14 mouse cellular contexts compared by ENCODE assay signal in the genomic region with DNA sequence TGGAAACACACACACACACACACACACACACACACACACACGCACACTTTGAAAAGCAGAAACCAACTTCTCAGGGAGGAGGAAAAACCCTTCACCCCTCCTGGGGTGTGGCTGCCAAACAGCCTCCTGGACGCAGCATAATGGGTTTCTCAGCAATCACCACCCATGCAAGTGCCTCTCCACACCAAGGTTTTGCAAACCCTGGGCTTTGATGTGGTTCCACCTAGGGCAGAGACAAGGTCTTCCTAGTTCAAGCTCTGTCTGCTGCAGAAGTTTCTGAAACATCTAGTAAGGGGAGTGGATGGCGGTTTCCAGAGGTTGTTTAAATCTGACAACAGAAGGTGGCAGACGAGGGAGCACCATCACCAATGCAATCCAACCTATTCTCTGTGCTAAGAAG. TPM values are rescaled to one million over a fixed set of nuclear protein-coding genes. Genes with fewer than 3 reads are reported as not detected.
A peak's percentile ranks its signal among the peaks of the same experiment; 100 is the strongest.
DNase-seq lines count a peak whose midpoint lies in the region; ATAC-seq lines count a peak whose summit lies in the region.
"Had no signal": no experiment of that assay in that cellular context is flagged by ENCODE, and none has a peak within 500 bp of the region (broad histone marks: within the 10 kb centered on the region; RNA-seq: fewer than 3 reads in every experiment).

No protein-coding gene starts in this region.

- H3K9me3 ChIP-seq in heart, embryonic 15.5 days (replicated peaks) = no peaks in the 10 kb centered on the region
- H3K9me3 ChIP-seq in forebrain, embryonic 10.5 days = no peaks in the 10 kb centered on the region
- H3K9me3 ChIP-seq: intestine, embryonic 15.5 days; limb, embryonic 13.5 days had no signal

- peaks cover 71% of the 10 kb centered on the region for H3K4me1 ChIP-seq in heart, embryonic 15.5 days (replicated peaks)
- peaks cover 27% of the 10 kb centered on the region for H3K4me1 ChIP-seq in forebrain, embryonic 10.5 days
- H3K4me1 ChIP-seq: megakaryocyte, embryonic 14.5 days had no signal

- no peak for ATAC-seq in heart, embryonic 15.5 days (replicated peaks; ENCODE audit: insufficient number of reproducible peaks, insufficient read depth, low FRiP score, low read depth)
- no peak for ATAC-seq in cerebellum, adult (ENCODE audit: insufficient number of reproducible peaks, low FRiP score, low TSS enrichment)

- no peak overlapping the region for H3K4me3 ChIP-seq in heart, embryonic 15.5 days
- H3K4me3 ChIP-seq in forebrain, embryonic 10.5 days = no peak overlapping the region
- H3K4me3 ChIP-seq: intestine, embryonic 15.5 days; limb, embryonic 13.5 days; megakaryocyte, embryonic 14.5 days had no signal

- no peak overlapping the region for H3K9ac ChIP-seq in heart, embryonic 15.5 days
- H3K9ac ChIP-seq: intestine, embryonic 15.5 days; limb, embryonic 13.5 days had no signal

- WGBS in heart, embryonic 15.5 days = 54% methylated on average over 4 of the region's 4 CpGs
- 79% methylated on average over 4 of the region's 4 CpGs for WGBS in forebrain, embryonic 10.5 days

- H3K4me2 ChIP-seq in heart, embryonic 15.5 days = no peak overlapping the region
- H3K4me2 ChIP-seq: intestine, embryonic 15.5 days; limb, embryonic 13.5 days had no signal

- H3K27me3 ChIP-seq in heart, embryonic 15.5 days = no peaks in the 10 kb centered on the region
- H3K27me3 ChIP-seq in forebrain, embryonic 10.5 days (ENCODE audit: poor library complexity, severe bottlenecking) = no peaks in the 10 kb centered on the region
- H3K27me3 ChIP-seq: intestine, embryonic 15.5 days; limb, embryonic 13.5 days; megakaryocyte, embryonic 14.5 days had no signal

- H3K36me3 ChIP-seq in heart, embryonic 15.5 days = 0 out of 2 replicates have a peak, but pooled peaks cover 4% of the 10 kb centered on the region
- no peaks in the 10 kb centered on the region for H3K36me3 ChIP-seq in forebrain, embryonic 10.5 days (replicated peaks)
- H3K36me3 ChIP-seq: intestine, embryonic 15.5 days had no signal

- no peak for DNase-seq in heart, adult 8-10 months (ENCODE audit: low spot score)
- peak; percentile 27 for DNase-seq in 3T3-L1 (ENCODE audit: low read depth, low spot score)
- DNase-seq in ZHBTc4 (ENCODE audit: low read depth, low spot score) = peak; percentile 35
- peak; percentile 27 to 65 for DNase-seq in lung, postnatal 4 days
- DNase-seq in frontal cortex, postnatal 14 days (ENCODE audit: low spot score in 2 of 2) = no peak
- DNase-seq in forebrain, embryonic 10.5 days (ENCODE audit: extremely low spot score, low spot score) = no peak
- DNase-seq: cerebellum, adult 9-11 months; right cerebral cortex, postnatal 14 days had no signal

- peak overlapping the region; percentile 39 for H3K27ac ChIP-seq in heart, embryonic 15.5 days
- H3K27ac ChIP-seq in forebrain, embryonic 10.5 days = no peak overlapping the region
- H3K27ac ChIP-seq: intestine, embryonic 15.5 days; limb, embryonic 13.5 days had no signal

RNA-seq across cellular contexts. Expression of gene Pdzrn3, which starts 18.1 kb away (rescaled TPM):
- 12.8 and 13.1 TPM in 2 replicates for polyA plus RNA-seq in heart, embryonic 15.5 days (2015; fragmentation: Nextera tagmentation; extraction: Ambion mirVana)
- total RNA-seq in heart, adult 8-10 months (2022) = 10 to 100 TPM; 25.9 to 30.4 (median 28.3) TPM
- 3.7 and 4.6 TPM in 2 replicates for polyA plus RNA-seq in forebrain, embryonic 10.5 days (2016; fragmentation: Nextera tagmentation; extraction: Ambion mirVana)
- total RNA-seq: granulocyte monocyte progenitor cell, adult 5-6 weeks had no signal

Comparison
In these comparisons a context has a peak if more than half of its experiments do, and no peak if none do; other contexts are left out.
1. DNase-seq: peak in 3T3-L1 (single experiment), ZHBTc4 (single experiment) and lung, postnatal 4 days (2 of 2); none in heart, adult 8-10 months (single experiment), frontal cortex, postnatal 14 days (0 of 2) and forebrain, embryonic 10.5 days (single experiment).